Mouse (Mus musculus) embryonic stem cell, embryonic (primary cell): ENCODE data around the gene Fam214b.

Source experiments
- CTCF ChIA-PET, 4 experiments: fragments of 300-600 bp in 2 of 4; fragments of 350-600 bp in 2 of 4; sonication (Branson Sonifier 250); formaldehyde crosslinking; loops; one replicate each; lab custom pipeline; 2022; ENCODE audit warnings: inconsistent platforms in 2 of 4; lab: Charles Lee
- POLR2A ChIA-PET, 4 experiments: fragments of 300-600 bp in 2 of 4; fragments of 350-600 bp in 2 of 4; sonication (Branson Sonifier 250); formaldehyde crosslinking; loops; one replicate each; lab custom pipeline; 2022; ENCODE audit warnings: antibody characterized with exemption in 4 of 4, inconsistent platforms in 1 of 4; lab: Charles Lee

The Fam214b gene

DNA sequence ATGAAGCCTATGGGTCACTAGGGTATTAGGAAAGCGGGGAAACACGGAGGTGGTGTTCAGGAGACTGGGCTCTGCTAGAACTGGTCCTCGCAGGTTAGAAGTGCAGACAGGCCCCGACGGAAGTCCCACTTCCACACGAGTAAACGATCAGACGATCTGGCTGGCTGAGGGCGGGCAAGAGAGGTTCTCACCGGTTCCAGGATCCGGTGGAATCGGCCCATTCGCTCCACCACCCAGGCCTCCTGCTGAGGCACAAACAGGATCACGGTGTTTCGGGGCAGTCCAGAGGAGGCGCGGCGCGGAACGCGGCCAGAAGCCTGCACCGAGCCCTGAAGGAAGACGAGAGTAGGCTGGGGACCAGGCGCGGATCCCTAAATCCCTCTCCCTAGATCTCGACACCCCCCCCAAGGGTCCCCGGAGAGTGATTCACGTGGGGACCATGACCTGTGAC, 15.2 kb downstream of the Fam214b start:
- POLR2A ChIA-PET = interaction anchor here (0.5 to 5.8 kb wide), 28 partner anchors 9 to 1938 kb away, joined by 3 to 62 read pairs (median 5); partner anchors contain the start of genes Creb3 (in 2 of the 4), Tln1 (in 2 of the 4), Vcp (in 2 of the 4) and Fam214b (in 1 of the 4)
- CTCF ChIA-PET = interaction anchor here in 3 of 4 experiments (0.6 to 3.4 kb wide), 9 partner anchors 9 to 149 kb away, joined by 3 to 31 read pairs (median 4); partner anchors contain the start of genes Fam214b (in 1 of the 3) and Vcp (in 1 of the 3)

GRCm38 (mm10) chr4:43030352-43030751, 15.7 kb downstream of the Fam214b start:
- CTCF ChIA-PET = interaction anchor here in 1 of 4 experiments (1.0 to 3.4 kb wide), 4 partner anchors 10 to 30 kb away, joined by 3 to 31 read pairs (median 8); partner anchors contain the start of genes Fam214b and Vcp
- POLR2A ChIA-PET = interaction anchor here (0.5 to 5.8 kb wide), 20 partner anchors 10 to 1938 kb away, joined by 3 to 62 read pairs (median 6); partner anchors contain the start of genes Creb3 (in 2 of the 4), Tln1 (in 2 of the 4), Vcp (in 2 of the 4) and Fam214b (in 1 of the 4)

GRCm38 (mm10) chr4:43029749-43030148, 16.3 kb downstream of the Fam214b start:
- POLR2A ChIA-PET = interaction anchor here in 3 of 4 experiments (1.0 to 5.8 kb wide), 12 partner anchors 9 to 533 kb away, joined by 4 to 62 read pairs (median 10); partner anchors contain the start of genes Vcp (in 2 of the 3), Creb3 (in 1 of the 3), Fam214b (in 1 of the 3) and Fancg (in 1 of the 3)
- CTCF ChIA-PET = interaction anchor here in 1 of 4 experiments (1.0 to 3.4 kb wide), 4 partner anchors 10 to 30 kb away, joined by 3 to 31 read pairs (median 8); partner anchors contain the start of genes Fam214b and Vcp

DNA sequence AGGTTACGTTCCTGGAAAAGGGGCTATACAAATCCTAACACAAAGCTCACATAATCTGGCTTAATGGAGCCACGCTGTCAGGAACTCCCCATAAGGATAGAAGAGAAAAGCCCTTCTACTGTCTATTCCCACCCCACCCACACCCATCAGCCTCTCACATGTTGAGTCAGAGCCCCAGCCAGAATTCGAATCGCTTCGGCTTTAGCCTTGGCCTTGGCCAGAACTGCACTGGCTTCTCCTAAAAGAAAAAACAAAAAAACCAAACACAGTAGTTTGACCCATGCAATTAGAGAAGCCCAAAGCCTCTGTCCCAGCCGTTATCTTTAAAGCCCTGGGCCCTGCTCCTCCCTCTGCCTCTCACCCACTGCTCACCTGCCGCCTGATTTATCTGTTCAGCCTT, 16.9 kb downstream of the Fam214b start:
- ChIA-PET POLR2A (interaction anchor here in 2 of 4 experiments (1.1 to 6.1 kb wide), 6 partner anchors 10 to 142 kb away, joined by 3 to 62 read pairs (median 7); partner anchors contain the start of gene Vcp (in 2 of the 2)), CTCF (interaction anchor here in 2 of 4 experiments (1.2 to 3.4 kb wide), 2 partner anchors 9 to 403 kb away, joined by 3 to 31 read pairs; no protein-coding TSS in a partner anchor)

DNA sequence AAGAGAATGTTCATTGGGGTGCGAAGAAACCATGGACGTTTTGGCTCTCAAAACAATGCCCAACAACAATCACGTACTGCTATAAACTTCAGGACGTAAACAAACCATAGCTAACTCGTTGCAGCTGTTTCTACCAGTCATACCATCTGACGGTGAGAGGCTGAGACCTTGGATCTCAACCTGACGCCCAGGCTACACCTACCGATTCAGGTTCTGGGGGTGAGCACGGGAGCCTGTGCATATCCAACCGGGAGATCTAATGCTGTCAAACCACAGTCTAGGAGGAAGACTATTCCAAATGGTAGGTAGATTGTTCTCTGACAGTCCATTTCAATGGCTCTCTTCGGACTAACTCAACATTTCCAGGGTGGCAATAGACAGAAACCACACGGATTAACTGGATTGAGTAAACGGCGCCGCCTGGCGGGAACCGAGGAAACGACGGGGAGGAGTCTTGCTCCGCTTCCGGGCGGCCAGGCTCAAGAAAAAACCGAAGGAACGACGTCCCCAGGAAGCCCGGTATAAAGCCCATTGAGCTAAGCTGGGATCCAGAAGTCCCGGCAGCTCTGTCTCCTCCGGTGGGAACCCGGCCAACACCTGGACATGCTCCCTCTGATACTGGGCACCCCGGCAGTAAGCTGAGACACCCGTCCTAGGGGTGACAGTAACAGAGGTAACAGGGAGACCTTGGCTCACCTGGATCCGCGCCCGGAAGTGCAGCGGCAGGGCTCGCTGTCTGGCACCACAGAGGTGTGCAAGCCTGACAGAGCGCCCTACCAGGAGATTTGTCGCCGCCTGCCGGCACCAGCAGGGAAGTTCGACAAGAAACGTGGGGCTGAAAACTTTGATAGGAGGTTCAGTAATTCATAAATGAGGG, 20.7 kb downstream of the Fam214b start, which contains the start of gene Pigo:
Gene Pigo, minus strand, starts transcription at position 736 of the 877 bp plus-strand sequence.
- ChIA-PET POLR2A (interaction anchor here in 3 of 4 experiments (0.6 to 8.5 kb wide), 22 partner anchors 9 to 79 kb away, joined by 3 to 73 read pairs (median 6); partner anchors contain the start of genes Vcp (in 3 of the 3) and Fancg (in 1 of the 3)), CTCF (interaction anchor here (0.5 to 1.8 kb wide), 14 partner anchors 9 to 1535 kb away, joined by 3 to 9 read pairs (median 4); partner anchors contain the start of genes Fam214b (in 2 of the 4), Creb3 (in 1 of the 4), Tln1 (in 1 of the 4) and Vcp (in 1 of the 4))

GRCm38 (mm10) chr4:43024673-43025072, 21.3 kb downstream of the Fam214b start:
- POLR2A ChIA-PET = interaction anchor here in 3 of 4 experiments (0.5 to 8.5 kb wide), 18 partner anchors 8 to 33 kb away, joined by 3 to 73 read pairs (median 6); partner anchors contain the start of genes Vcp (in 2 of the 3) and Fancg (in 1 of the 3)
- CTCF ChIA-PET = interaction anchor here in 2 of 4 experiments (0.5 to 1.8 kb wide), 3 partner anchors 8 to 22 kb away, joined by 3 to 9 read pairs (median 3); partner anchors contain the start of gene Fam214b (in 1 of the 2)

- ChIA-PET CTCF (interaction anchor here (0.5 to 3.5 kb wide), 31 partner anchors 8 to 740 kb away, joined by 3 to 31 read pairs (median 4); partner anchors contain the start of genes Stoml2 (in 3 of the 4), Fam214b (in 1 of the 4), Fancg (in 1 of the 4) and Vcp (in 1 of the 4)), POLR2A (interaction anchor here (0.6 to 8.5 kb wide), 27 partner anchors 8 to 385 kb away, joined by 3 to 73 read pairs (median 7); partner anchors contain the start of genes Stoml2 (in 4 of the 4), Vcp (in 3 of the 4), Fancg (in 1 of the 4) and Unc13b (in 1 of the 4))
Measured at GRCm38 (mm10) chr4:43021341-43021740, 24.7 kb downstream of the Fam214b start.

DNA sequence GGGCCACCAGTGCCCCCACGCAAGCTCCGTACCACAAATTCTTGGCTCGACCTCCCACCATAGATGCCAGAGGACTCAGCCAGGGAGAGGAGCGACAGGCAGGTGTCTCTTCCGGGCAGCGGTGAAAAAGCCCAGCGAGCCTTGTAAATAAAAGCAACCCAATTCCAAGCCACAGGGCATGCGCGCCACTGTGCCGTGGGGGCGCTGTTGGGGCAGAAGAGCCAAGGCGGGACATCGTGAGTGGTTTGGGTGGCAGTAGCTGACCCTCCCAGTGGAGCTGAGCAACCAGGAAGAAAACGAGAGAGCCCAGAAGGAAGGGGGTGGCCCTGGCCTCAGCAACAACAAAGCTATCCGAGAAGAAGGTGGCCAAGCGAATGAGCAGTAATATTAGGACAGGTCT, 25.1 kb downstream of the Fam214b start:
- ChIA-PET CTCF (interaction anchor here (0.5 to 3.5 kb wide), 31 partner anchors 8 to 707 kb away, joined by 3 to 31 read pairs (median 4); partner anchors contain the start of genes Stoml2 (in 3 of the 4), Fam214b (in 1 of the 4), Fancg (in 1 of the 4) and Vcp (in 1 of the 4)), POLR2A (interaction anchor here (0.6 to 8.5 kb wide), 31 partner anchors 8 to 386 kb away, joined by 3 to 73 read pairs (median 6); partner anchors contain the start of genes Stoml2 (in 4 of the 4), Vcp (in 3 of the 4), Fancg (in 1 of the 4) and Unc13b (in 1 of the 4))

- ChIA-PET POLR2A (interaction anchor here in 3 of 4 experiments (0.6 to 8.5 kb wide), 26 partner anchors 9 to 479 kb away, joined by 3 to 73 read pairs (median 6); partner anchors contain the start of genes Stoml2 (in 3 of the 3), Vcp (in 3 of the 3), Arhgef39 (in 1 of the 3) and Fancg (in 1 of the 3)), CTCF (interaction anchor here (0.5 to 3.5 kb wide), 17 partner anchors 9 to 508 kb away, joined by 3 to 31 read pairs (median 5); partner anchors contain the start of genes Fancg (in 2 of the 4) and Stoml2 (in 1 of the 4))
Measured at GRCm38 (mm10) chr4:43019641-43020465, 26.2 kb downstream of the Fam214b start.

- ChIA-PET POLR2A (interaction anchor here in 3 of 4 experiments (0.6 to 8.5 kb wide), 21 partner anchors 8 to 480 kb away, joined by 3 to 73 read pairs (median 5); partner anchors contain the start of genes Vcp (in 3 of the 3), Stoml2 (in 2 of the 3), Arhgef39 (in 1 of the 3) and Fancg (in 1 of the 3)), CTCF (interaction anchor here in 3 of 4 experiments (0.5 to 3.5 kb wide), 7 partner anchors 11 to 508 kb away, joined by 3 to 31 read pairs (median 4); partner anchors contain the start of gene Stoml2 (in 1 of the 3))
Measured at GRCm38 (mm10) chr4:43019176-43019575, 26.8 kb downstream of the Fam214b start.

DNA sequence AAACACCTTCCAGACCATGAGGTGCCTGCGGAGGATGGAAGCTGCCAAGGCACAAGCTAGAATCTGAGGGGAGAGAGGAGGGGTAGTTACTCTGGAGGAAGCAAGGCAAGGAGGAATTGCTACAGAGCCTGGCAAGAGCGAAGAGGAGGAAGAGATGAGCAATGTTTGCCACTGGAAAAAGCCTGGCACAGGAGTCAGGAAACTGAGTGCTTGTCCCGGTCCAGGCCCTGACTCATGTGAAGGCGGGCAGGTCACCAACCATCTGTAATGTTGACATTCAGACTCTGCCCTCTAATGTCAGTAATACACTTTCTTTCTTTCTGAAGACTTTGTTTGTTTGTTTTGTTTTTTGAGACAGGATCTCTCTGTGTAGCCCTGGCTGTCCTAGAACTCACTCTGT, 27.9 kb downstream of the Fam214b start:
- ChIA-PET POLR2A (interaction anchor here in 2 of 4 experiments (0.6 to 7.2 kb wide), 6 partner anchors 12 to 93 kb away, joined by 3 to 62 read pairs (median 6); partner anchors contain the start of genes Stoml2 (in 1 of the 2) and Vcp (in 1 of the 2)), CTCF (no interaction called here)

- ChIA-PET CTCF (interaction anchor here in 3 of 4 experiments (0.6 to 1.7 kb wide), 3 partner anchors 9 to 505 kb away, joined by 4 to 12 read pairs (median 8); no protein-coding TSS in a partner anchor), POLR2A (no interaction called here)
Measured at GRCm38 (mm10) chr4:43012091-43012490, 33.9 kb downstream of the Fam214b start.

DNA sequence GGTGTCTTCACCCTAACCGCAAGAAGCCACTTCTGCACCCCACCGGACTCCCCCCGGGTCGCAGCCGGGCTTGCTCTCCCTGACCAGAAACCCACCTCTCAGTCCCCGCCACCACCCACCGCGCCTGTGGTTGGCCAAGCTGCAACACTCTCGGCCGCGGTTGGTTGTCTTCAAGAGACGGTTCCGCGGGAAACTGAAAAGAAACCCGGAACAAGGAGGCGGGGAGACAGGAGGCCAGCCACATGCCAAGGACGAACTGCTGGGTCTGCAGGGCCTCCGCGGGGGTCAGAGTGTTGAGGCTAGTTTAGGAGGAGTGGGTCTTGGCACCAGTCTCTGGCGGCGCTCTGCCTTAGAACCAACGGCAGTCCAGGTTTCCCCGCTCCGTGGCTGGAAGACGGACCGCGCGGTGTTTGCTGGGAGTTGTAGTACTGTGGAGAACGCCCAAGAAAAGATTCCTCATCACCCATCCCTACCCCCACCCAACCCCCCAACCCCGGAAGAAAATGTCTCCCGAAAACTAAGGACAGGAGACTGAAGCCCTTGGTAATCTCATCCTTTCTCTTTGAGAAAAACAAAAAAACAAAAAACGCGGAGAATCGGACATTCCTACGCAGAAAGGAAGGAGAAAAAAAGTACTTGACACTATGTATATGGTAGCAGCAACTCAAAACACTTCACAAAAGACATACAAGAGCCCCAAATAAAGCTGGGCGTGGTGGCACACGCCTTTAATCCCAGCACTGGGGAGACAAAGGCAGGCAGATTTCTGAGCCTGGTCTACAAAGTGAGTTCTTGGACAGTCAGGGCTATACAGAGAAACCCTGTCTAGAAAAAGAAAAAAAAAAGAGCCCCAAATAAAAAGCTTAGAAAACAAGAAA, 35.6 kb downstream of the Fam214b start, which contains the start of gene Fancg:
Gene Fancg, minus strand, starts transcription at position 346 of the 878 bp plus-strand sequence.
- CTCF ChIA-PET = interaction anchor here (0.6 to 1.7 kb wide), 9 partner anchors 10 to 1506 kb away, joined by 3 to 8 read pairs (median 6); partner anchors contain the start of gene Phf24 (in 1 of the 4)
- POLR2A ChIA-PET = interaction anchor here in 3 of 4 experiments (0.6 to 2.6 kb wide), 23 partner anchors 9 to 510 kb away, joined by 3 to 26 read pairs (median 5); partner anchors contain the start of genes Vcp (in 3 of the 3), Stoml2 (in 2 of the 3), Dnajb5 (in 1 of the 3) and Phf24 (in 1 of the 3)

DNA sequence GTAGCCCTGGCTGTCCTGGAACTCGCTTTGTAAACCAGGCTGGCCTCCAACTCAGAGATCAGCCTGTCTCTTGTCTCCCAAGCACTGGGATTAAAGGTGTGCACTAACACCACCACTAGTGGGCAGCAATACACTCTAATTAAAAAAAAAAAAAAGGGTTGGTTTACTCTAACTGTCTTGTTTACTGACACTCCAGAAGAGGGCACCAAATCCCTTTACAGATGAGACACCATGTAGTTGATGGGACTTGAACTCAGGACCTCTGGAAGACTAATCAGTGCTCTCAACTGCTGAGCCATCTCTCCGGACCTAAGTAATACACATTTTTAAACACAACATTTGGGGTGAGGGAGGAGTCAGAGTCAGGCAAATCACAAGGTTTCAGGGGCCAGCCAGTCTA, 40.3 kb downstream of the Fam214b start:
- POLR2A ChIA-PET = interaction anchor here in 2 of 4 experiments (1.0 to 2.0 kb wide), 6 partner anchors 12 to 517 kb away, joined by 3 to 9 read pairs (median 6); partner anchors contain the start of genes Pigo (in 1 of the 2) and Stoml2 (in 1 of the 2)
- CTCF ChIA-PET = interaction anchor here (0.7 to 2.8 kb wide), 11 partner anchors 9 to 494 kb away, joined by 3 to 17 read pairs (median 5); partner anchors contain the start of genes Pigo (in 2 of the 4) and Arhgef39 (in 1 of the 4)
